Mouse (Mus musculus) liver, embryonic 15.5 days (tissue): ENCODE measurements at regions not wholly inside any gene's neighbourhood (a gene's known extent, or its start where the extent isn't known, plus 50 kb on each side); places are given as distances from the start of the nearest gene placed in this dataset.

Experiments
- ATAC-seq: fragments of 200-750 bp; cut with Nextera tagmentation; 2 replicates; pipeline ENCODE4 v1.8.0; 2017; ENCODE audit warnings: moderate number of reproducible peaks, mild to moderate bottlenecking, moderate library complexity; ENCODE audit not compliant: insufficient read depth
- H3K27ac ChIP-seq: fragments of 300-500 bp; sonication (generic); replicated peaks from 2 replicates; pipeline ENCODE4 v1.5.1; 2015; ENCODE audit warnings: mild to moderate bottlenecking, inconsistent platforms
- H3K27me3 ChIP-seq: fragments of 300-500 bp; sonication (generic); 2 replicates; pipeline ENCODE4 v1.6.1; 2015; ENCODE audit warnings: mild to moderate bottlenecking, inconsistent platforms
- H3K36me3 ChIP-seq: fragments of 300-500 bp; sonication (generic); replicated peaks from 2 replicates; pipeline ENCODE4 v1.6.1; 2015; ENCODE audit warnings: moderate library complexity, mild to moderate bottlenecking, inconsistent platforms
- H3K4me1 ChIP-seq: fragments of 300-500 bp; sonication (generic); replicated peaks from 2 replicates; pipeline ENCODE4 v1.6.1; 2015; ENCODE audit warnings: inconsistent platforms
- H3K4me2 ChIP-seq: fragments of 300-500 bp; sonication (generic); 2 replicates; pipeline ENCODE4 v1.6.1; 2015; ENCODE audit warnings: moderate library complexity, mild to moderate bottlenecking, inconsistent platforms
- H3K4me3 ChIP-seq: fragments of 300-500 bp; sonication (generic); replicated peaks from 2 replicates; pipeline ENCODE4 v1.5.1; 2015; ENCODE audit warnings: mild to moderate bottlenecking, inconsistent platforms
- H3K9ac ChIP-seq: fragments of 300-500 bp; sonication (generic); 2 replicates; pipeline ENCODE4 v1.6.1; 2015; ENCODE audit warnings: moderate library complexity, mild to moderate bottlenecking, inconsistent platforms
- H3K9me3 ChIP-seq: fragments of 300-500 bp; sonication (generic); replicated peaks from 2 replicates; pipeline ENCODE4 v1.6.1; 2016; ENCODE audit warnings: inconsistent platforms
- WGBS: fragments of 180-500 bp; shearing (Covaris S2); methylation state at CpG from one replicate; pipeline ENCODE4 v1.1.7; 2015; ENCODE audit warnings: mixed read lengths; ENCODE audit not compliant: insufficient replicate concordance; 5-methylcytosine and 5-hydroxymethylcytosine counted together

- Histone ChIP-seq H3K9me3 (no peaks in the 10 kb centered on the region), H3K36me3 (no peaks in the 10 kb centered on the region), H3K4me3 (no peak overlapping the region), H3K9ac (no peak overlapping the region), H3K4me2 (no peak overlapping the region), H3K4me1 (no peaks in the 10 kb centered on the region), H3K27ac (no peak overlapping the region), H3K27me3 (no peaks in the 10 kb centered on the region)
- WGBS = 70% methylated on average over 4 of the region's 4 CpGs
- ATAC-seq = no peak
These were observed 95.9 kb upstream of the Slc13a1 start for GRCm38 (mm10) chr6:24263796-24264195.

GRCm38 (mm10) chr6:24262578-24262977 lies 94.7 kb upstream of the Slc13a1 start:
- Histone ChIP-seq H3K4me1 (no peaks in the 10 kb centered on the region), H3K36me3 (no peaks in the 10 kb centered on the region), H3K27ac (no peak overlapping the region), H3K9me3 (no peaks in the 10 kb centered on the region), H3K27me3 (no peaks in the 10 kb centered on the region), H3K4me3 (no peak overlapping the region), H3K4me2 (no peak overlapping the region), H3K9ac (no peak overlapping the region)
- 40% methylated on average over 5 of the region's 5 CpGs for WGBS
- ATAC-seq = peak; percentile 61

- 40% methylated on average over 1 of the region's 1 CpGs for WGBS
- H3K27me3 ChIP-seq = no peaks in the 10 kb centered on the region
These were observed 77.7 kb upstream of the Slc13a1 start for GRCm38 (mm10) chr6:24245591-24245990.

GRCm38 (mm10) chr6:24238541-24238940 lies 70.6 kb upstream of the Slc13a1 start:
- Histone ChIP-seq H3K4me1 (no peaks in the 10 kb centered on the region), H3K4me2 (no peak overlapping the region), H3K27ac (no peak overlapping the region), H3K4me3 (no peak overlapping the region), H3K9me3 (no peaks in the 10 kb centered on the region), H3K9ac (no peak overlapping the region), H3K36me3 (no peaks in the 10 kb centered on the region), H3K27me3 (no peaks in the 10 kb centered on the region)
- 37% methylated on average over 1 of the region's 1 CpGs for WGBS
- no peak for ATAC-seq

More at GRCm38 (mm10) chr6:24245591-24245990, 77.7 kb upstream of the Slc13a1 start:
- Histone ChIP-seq H3K4me3 (no peak overlapping the region), H3K4me1 (no peaks in the 10 kb centered on the region), H3K4me2 (no peak overlapping the region), H3K36me3 (no peaks in the 10 kb centered on the region), H3K9ac (no peak overlapping the region), H3K9me3 (no peaks in the 10 kb centered on the region), H3K27ac (no peak overlapping the region)
- ATAC-seq = no peak

- 67% methylated on average over 2 of the region's 2 CpGs for WGBS
- H3K36me3 ChIP-seq = no peaks in the 10 kb centered on the region
These were observed 70.2 kb upstream of the Slc13a1 start for GRCm38 (mm10) chr6:24238054-24238453.

GRCm38 (mm10) chr6:24233626-24234025 lies 65.7 kb upstream of the Slc13a1 start:
- ATAC-seq = no peak
- Histone ChIP-seq H3K27ac (no peak overlapping the region), H3K36me3 (no peaks in the 10 kb centered on the region), H3K9ac (no peak overlapping the region), H3K9me3 (no peaks in the 10 kb centered on the region), H3K27me3 (no peaks in the 10 kb centered on the region), H3K4me1 (no peaks in the 10 kb centered on the region), H3K4me2 (no peak overlapping the region), H3K4me3 (no peak overlapping the region)
- WGBS = 50% methylated on average over 2 of the region's 2 CpGs

More at GRCm38 (mm10) chr6:24238054-24238453, 70.2 kb upstream of the Slc13a1 start:
- no peaks in the 10 kb centered on the region for H3K27me3 ChIP-seq
- no peak overlapping the region for H3K27ac ChIP-seq
- H3K4me1 ChIP-seq = no peaks in the 10 kb centered on the region
- H3K4me2 ChIP-seq = no peak overlapping the region
- H3K9me3 ChIP-seq = no peaks in the 10 kb centered on the region
- H3K4me3 ChIP-seq = no peak overlapping the region
- no peak for ATAC-seq
- no peak overlapping the region for H3K9ac ChIP-seq

- Histone ChIP-seq H3K4me1 (no peaks in the 10 kb centered on the region), H3K9me3 (no peaks in the 10 kb centered on the region), H3K9ac (no peak overlapping the region), H3K27ac (no peak overlapping the region), H3K36me3 (no peaks in the 10 kb centered on the region), H3K27me3 (no peaks in the 10 kb centered on the region), H3K4me2 (no peak overlapping the region), H3K4me3 (no peak overlapping the region)
- WGBS = 49% methylated on average over 1 of the region's 1 CpGs
- ATAC-seq = no peak
These were observed 52.7 kb upstream of the Slc13a1 start for GRCm38 (mm10) chr6:24220589-24220988.

- H3K36me3 ChIP-seq = no peaks in the 10 kb centered on the region
- WGBS = 50% methylated on average over 3 of the region's 3 CpGs
- no peak overlapping the region for H3K9ac ChIP-seq
- ATAC-seq = no peak
- H3K27ac ChIP-seq = no peak overlapping the region
- H3K27me3 ChIP-seq = no peaks in the 10 kb centered on the region
- no peaks in the 10 kb centered on the region for H3K4me1 ChIP-seq
- H3K4me2 ChIP-seq = no peak overlapping the region
- H3K4me3 ChIP-seq = no peak overlapping the region
- H3K9me3 ChIP-seq = no peaks in the 10 kb centered on the region
These were observed 52.1 kb upstream of the Slc13a1 start for GRCm38 (mm10) chr6:24219882-24220522.
